Mouse (Mus musculus) MEL (cell line): ENCODE results near the gene Dpy19l1.

ENCODE experiments used
- CHD1 ChIP-seq: IDR thresholded peaks from 2 replicates; pipeline ENCODE4 v1.6.1; 2012; ENCODE audit warnings: low read depth, mild to moderate bottlenecking, inconsistent platforms, low read length, improper control_type of control experiment
- NRF1 ChIP-seq: IDR thresholded peaks from 2 replicates; pipeline ENCODE4 v1.6.1; 2014; ENCODE audit warnings: low read depth, mild to moderate bottlenecking, inconsistent platforms, low read length, improper control_type of control experiment, moderate library complexity; ENCODE audit not compliant: poor library complexity, insufficient read depth, severe bottlenecking
- POLR2A ChIP-seq, 2 experiments: IDR thresholded peaks; 2 replicates each; pipeline ENCODE4 v1.6.1; 2011 to 2012; ENCODE audit warnings: low read length in 2 of 2, mild to moderate bottlenecking in 2 of 2, control low read depth in 1 of 2, improper control_type of control experiment in 1 of 2, low read depth in 1 of 2, moderate library complexity in 1 of 2; ENCODE audit not compliant: control insufficient read depth in 1 of 2, insufficient read depth in 1 of 2, poor library complexity in 1 of 2
- SMC3 ChIP-seq: IDR thresholded peaks from 2 replicates; pipeline ENCODE4 v1.6.1; 2011; ENCODE audit warnings: low read depth, low read length, improper control_type of control experiment
- TAL1 ChIP-seq: IDR thresholded peaks from 2 replicates; pipeline ENCODE4 v1.6.1; 2012; ENCODE audit warnings: mild to moderate bottlenecking, inconsistent platforms, low read length, moderate library complexity, mixed read lengths

DNA sequence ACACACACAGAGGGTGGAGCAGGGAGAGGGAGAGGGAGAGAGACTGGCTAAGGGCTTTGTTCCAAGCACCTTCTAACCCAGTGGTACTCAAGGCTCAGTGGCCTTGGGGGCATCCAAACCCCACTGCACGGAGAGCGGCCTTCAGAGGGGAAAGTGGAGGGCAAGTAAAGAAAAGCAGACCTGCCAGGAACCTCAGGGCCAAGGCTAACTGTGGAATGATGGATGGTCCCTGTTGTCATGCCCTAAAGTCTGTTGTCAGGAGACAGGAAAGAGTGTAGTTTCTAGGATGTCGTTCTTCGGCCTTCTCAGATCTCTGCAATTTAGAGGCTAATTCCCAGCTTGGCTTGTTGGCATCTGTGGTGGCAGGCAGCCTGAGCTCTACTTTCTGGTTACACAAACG is 32.8 kb downstream of the Dpy19l1 start:
- TF ChIP-seq NRF1 = no peak
- TF ChIP-seq CHD1 = no peak
- TF ChIP-seq SMC3 = no peak
- TF ChIP-seq TAL1 = no peak
- no peak for TF ChIP-seq POLR2A (IDR thresholded peaks at IDR 0.05; ENCODE audit: control insufficient read depth in 1 of 2, insufficient read depth in 1 of 2, low read depth in 1 of 2, low read length in 2 of 2, poor library complexity in 1 of 2)
